Mouse (Mus musculus) left cerebral cortex, postnatal 10 days (tissue): Measurements from ENCODE around the gene Adcy1. TPM values are rescaled to one million over a fixed set of nuclear protein-coding genes. Genes with fewer than 3 reads are reported as not detected.

Experiments used
- total RNA-seq, 2 experiments: library from RNA; stranded (reverse); gene quantifications; 2 replicates each; pipeline ENCODE4 v1.2.3; 2021

Gene Adcy1
- total RNA-seq, 2 experiments from 2014 or later, result 428 to 485 TPM

Other genes starting within 250 kb of the Adcy1 start
- not detected for gene Gm11983, start 225.8 kb upstream of the Adcy1 start, total RNA-seq
- not detected for gene Gm11985, start 125.1 kb downstream of the Adcy1 start, total RNA-seq
- under 1 TPM in 1 of 2 experiments, not detected in 1; 0.30 TPM for gene Igfbp1, start 134.3 kb downstream of the Adcy1 start, total RNA-seq
- 10 to 100 TPM; 10.2 to 20.9 TPM for gene Igfbp3, start 150.4 kb downstream of the Adcy1 start, total RNA-seq